Mouse (Mus musculus) right cerebral cortex, postnatal 36 days (tissue): ENCODE results near the gene Zc4h2.
A peak's percentile ranks its signal among the peaks of the same experiment; 100 is the strongest.

Experiments used
- DNase-seq, 2 experiments: peaks; one replicate each; pipeline ENCODE4 v3.0.0; 2022; ENCODE audit warnings: low spot score in 2 of 2, mixed read lengths in 1 of 2

Zc4h2 gene

GRCm38 (mm10) chrX:95657804-95658599, at the start of gene Zc4h2:
TSS of gene Zc4h2 (minus strand) at chrX:95658509.
- peak; percentile 69 to 71 for DNase-seq

GRCm38 (mm10) chrX:95687119-95687518, 28.8 kb upstream of the Zc4h2 start:
- peak in 1 of 2 experiments; percentile 0 for DNase-seq

DNA sequence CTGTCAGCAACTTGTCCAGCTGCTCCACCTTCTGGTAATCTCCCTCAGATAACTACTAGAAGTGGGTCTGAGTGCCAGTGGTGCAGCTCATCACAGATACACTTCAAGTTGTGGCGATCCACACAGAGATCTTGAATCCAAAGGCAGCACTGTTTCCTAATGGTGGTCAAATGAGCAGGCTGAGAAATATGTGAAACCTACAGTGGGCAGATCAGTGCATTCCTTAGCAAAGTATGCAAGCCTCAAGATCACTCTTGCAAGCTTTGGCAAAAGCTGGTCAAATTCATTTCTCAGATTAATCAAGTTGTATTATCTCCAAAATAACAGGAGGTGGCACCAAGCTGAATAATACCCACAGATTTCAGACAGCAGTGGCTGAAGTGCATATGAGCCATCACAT, 23.9 kb upstream of the Zc4h2 start:
- DNase-seq = no peak

GRCm38 (mm10) chrX:95658600-95659084, 333 bp upstream of the Zc4h2 start:
- DNase-seq = no peak

DNA sequence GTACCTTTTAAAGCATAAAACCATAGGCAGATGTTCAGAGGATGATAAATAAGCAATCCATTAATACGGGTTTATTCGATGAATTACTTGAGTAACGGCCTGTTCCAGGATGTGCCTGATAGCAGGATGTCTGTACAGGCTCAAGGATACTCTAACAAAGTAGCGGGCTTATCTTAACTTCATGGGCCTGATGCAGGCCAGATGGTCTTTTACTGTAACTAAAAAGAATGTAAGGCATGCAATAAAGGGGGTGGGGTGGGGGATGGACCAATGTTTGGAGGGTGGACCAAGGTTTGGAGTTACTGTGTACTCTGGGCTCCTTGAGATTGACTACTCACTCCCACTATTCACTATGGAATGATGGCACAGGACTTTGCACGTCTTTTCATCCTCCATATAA, 57.7 kb downstream of the Zc4h2 start:
- no peak for DNase-seq
